Mouse (Mus musculus): ENCODE data around the gene Eif2b2. TPM values are rescaled to one million over a fixed set of nuclear protein-coding genes. Genes with fewer than 3 reads are reported as not detected.

Gene Eif2b2
- total and polyA plus RNA-seq, 3 experiments, result 94.9 to 143 (median 123) TPM

- Histone ChIP-seq H3K27me3 (replicated peaks) (peaks cover 97% of the 10 kb centered on the region), H3K9me3 (replicated peaks; ENCODE audit: low read length) (no peaks in the 10 kb centered on the region), H3K27ac (ENCODE audit: insufficient read depth, low read depth) (no peak overlapping the region), H3K4me2 (ENCODE audit: insufficient read depth, low read depth, poor library complexity, severe bottlenecking) (peak overlapping the region; percentile 58), H3K9ac (ENCODE audit: insufficient read depth, low read depth) (no peak overlapping the region; the same call in 1 of the 2 replicates), H3K4me3 (replicated peaks in 1 of 3; ENCODE audit: low read depth in 2 of 3, low read length in 2 of 3, poor library complexity in 1 of 3) (peak overlapping the region in 2 of 3 experiments; percentile 10 to 36), H3K4me1 (ENCODE audit: control insufficient read depth in 1 of 2, insufficient read depth in 2 of 2) (peaks cover 10 to 19% of the 10 kb centered on the region in 2 experiments), H3K36me3 (replicated peaks in 1 of 2; ENCODE audit: control insufficient read depth in 1 of 2, insufficient read depth in 1 of 2, low read length in 1 of 2) (no peaks in the 10 kb centered on the region), H3K79me2 (replicated peaks; ENCODE audit: control insufficient read depth, extremely low read depth, insufficient read depth, poor library complexity, severe bottlenecking) (no peaks in the 10 kb centered on the region)
- in situ Hi-C loops (cut with MboI; ENCODE audit: low pct_ligation_motif_present, low pct_unique_long_range_greater_than_20kb, low sequenced_read_pairs), result no loop called here
- TF ChIP-seq POLR2AphosphoS2 (IDR thresholded peaks at IDR 0.05; ENCODE audit: low read depth, low read length), result no peak
- no peak for TF ChIP-seq JUN (IDR thresholded peaks at IDR 0.05; ENCODE audit: insufficient read depth, low read depth, low read length)
- TF ChIP-seq EP300 (IDR thresholded peaks at IDR 0.05; ENCODE audit: low read length), result no peak
- TF ChIP-seq UBTF (IDR thresholded peaks at IDR 0.05; ENCODE audit: low read depth, low read length), result no peak
- no peak for TF ChIP-seq USF1 (IDR thresholded peaks at IDR 0.05; ENCODE audit: low read depth, low read length)
- no peak for TF ChIP-seq KAT2A (IDR thresholded peaks at IDR 0.05; ENCODE audit: insufficient replicate concordance, low read length)
- no peak for TF ChIP-seq MYC (IDR thresholded peaks at IDR 0.05; ENCODE audit: low read depth, low read length)
- dilution Hi-C loops (cut with MboI; ENCODE audit: extremely low pct_ligation_motif_present, extremely low pct_unique_long_range_greater_than_20kb, low sequenced_read_pairs), result no loop called here
- DNase-seq (ENCODE audit: extremely low read depth), result peak; percentile 35
Observed at GRCm38 (mm10) chr12:85176846-85177523, 42.3 kb upstream of the Eif2b2 start.

GRCm38 (mm10) chr12:85177740-85178239 lies 41.5 kb upstream of the Eif2b2 start, which contains the start of gene Pgf:
TSS of gene Pgf (minus strand) at chr12:85177790.
- no peak within 1 kb of the TSS; the same call in 1 of the 2 replicates for H3K9ac ChIP-seq (ENCODE audit: insufficient read depth, low read depth)
- peak within 1 kb of the TSS; percentile 58 for H3K4me2 ChIP-seq (ENCODE audit: insufficient read depth, low read depth, poor library complexity, severe bottlenecking)
- dilution Hi-C loops (cut with MboI; ENCODE audit: extremely low pct_ligation_motif_present, extremely low pct_unique_long_range_greater_than_20kb, low sequenced_read_pairs) (no loop called here), in situ Hi-C loops (cut with MboI; ENCODE audit: low pct_ligation_motif_present, low pct_unique_long_range_greater_than_20kb, low sequenced_read_pairs) (no loop called here)
- no peaks in the 10 kb centered on the region for H3K9me3 ChIP-seq (replicated peaks; ENCODE audit: low read length)
- H3K27me3 ChIP-seq (replicated peaks), result peaks cover 94% of the 10 kb centered on the region
- no peaks in the 10 kb centered on the region for H3K79me2 ChIP-seq (replicated peaks; ENCODE audit: control insufficient read depth, extremely low read depth, insufficient read depth, poor library complexity, severe bottlenecking)
- peaks cover 10 to 19% of the 10 kb centered on the region in 2 experiments for H3K4me1 ChIP-seq (ENCODE audit: control insufficient read depth in 1 of 2, insufficient read depth in 2 of 2)
- H3K4me3 ChIP-seq (replicated peaks in 1 of 3; ENCODE audit: low read depth in 2 of 3, low read length in 2 of 3, poor library complexity in 1 of 3), result peak within 1 kb of the TSS in 2 of 3 experiments; percentile 10 to 36
- DNase-seq (ENCODE audit: extremely low read depth), result no peak
- TF ChIP-seq JUN (IDR thresholded peaks at IDR 0.05; ENCODE audit: insufficient read depth, low read depth, low read length), result no peak
- no peak for TF ChIP-seq CHD1 (IDR thresholded peaks at IDR 0.05; ENCODE audit: low read depth, low read length)
- TF ChIP-seq CTCF (conservative IDR thresholded peaks at IDR 0.05 in 1 of 2, IDR thresholded peaks at IDR 0.05 in 1 of 2; ENCODE audit: low read depth in 2 of 2, low read length in 2 of 2), result no peak
- no peak for TF ChIP-seq MAX (IDR thresholded peaks at IDR 0.05; ENCODE audit: low read length)
- TF ChIP-seq BHLHE40 (IDR thresholded peaks at IDR 0.05; ENCODE audit: low read depth, low read length), result no peak
- no peak within 1 kb of the TSS for H3K27ac ChIP-seq (ENCODE audit: insufficient read depth, low read depth)
- H3K36me3 ChIP-seq (replicated peaks in 1 of 2; ENCODE audit: control insufficient read depth in 1 of 2, insufficient read depth in 1 of 2, low read length in 1 of 2), result no peaks in the 10 kb centered on the region

DNA sequence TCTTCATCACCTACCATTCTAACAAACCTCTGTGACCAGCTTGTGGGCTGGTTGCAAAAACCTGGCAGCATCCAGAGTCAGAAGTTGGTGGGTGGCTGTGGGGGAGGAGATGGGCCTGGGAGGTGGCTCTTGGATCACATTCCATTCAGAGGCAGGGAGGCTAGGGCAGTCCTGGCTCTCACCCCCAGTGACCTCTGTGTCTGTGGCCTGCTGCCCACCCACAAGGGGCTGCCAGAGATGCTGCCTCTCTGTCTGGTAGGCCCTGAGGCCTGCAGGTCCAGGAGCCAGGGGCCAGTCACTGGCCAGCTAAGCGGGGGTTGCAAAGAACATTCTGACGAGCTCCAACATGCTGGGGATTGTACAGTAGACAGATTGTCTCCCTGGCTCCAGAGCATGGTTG lies 41.0 kb upstream of the Eif2b2 start:
- Histone ChIP-seq H3K27ac (ENCODE audit: insufficient read depth, low read depth) (no peak overlapping the region), H3K9me3 (replicated peaks; ENCODE audit: low read length) (no peaks in the 10 kb centered on the region), H3K4me3 (replicated peaks in 1 of 3; ENCODE audit: low read depth in 2 of 3, low read length in 2 of 3, poor library complexity in 1 of 3) (no peak overlapping the region), H3K9ac (ENCODE audit: insufficient read depth, low read depth) (no peak overlapping the region), H3K36me3 (replicated peaks in 1 of 2; ENCODE audit: control insufficient read depth in 1 of 2, insufficient read depth in 1 of 2, low read length in 1 of 2) (no peaks in the 10 kb centered on the region), H3K4me1 (ENCODE audit: control insufficient read depth in 1 of 2, insufficient read depth in 2 of 2) (peaks cover 10 to 19% of the 10 kb centered on the region in 2 experiments), H3K27me3 (replicated peaks) (peaks cover 89% of the 10 kb centered on the region), H3K4me2 (ENCODE audit: insufficient read depth, low read depth, poor library complexity, severe bottlenecking) (no peak overlapping the region), H3K79me2 (replicated peaks; ENCODE audit: control insufficient read depth, extremely low read depth, insufficient read depth, poor library complexity, severe bottlenecking) (no peaks in the 10 kb centered on the region)
- dilution Hi-C loops (cut with MboI; ENCODE audit: extremely low pct_ligation_motif_present, extremely low pct_unique_long_range_greater_than_20kb, low sequenced_read_pairs) (no loop called here), in situ Hi-C loops (cut with MboI; ENCODE audit: low pct_ligation_motif_present, low pct_unique_long_range_greater_than_20kb, low sequenced_read_pairs) (no loop called here)
- TF ChIP-seq EP300 (IDR thresholded peaks at IDR 0.05; ENCODE audit: low read length) (no peak), USF1 (IDR thresholded peaks at IDR 0.05; ENCODE audit: low read depth, low read length) (no peak), BHLHE40 (IDR thresholded peaks at IDR 0.05; ENCODE audit: low read depth, low read length) (no peak), MYC (IDR thresholded peaks at IDR 0.05; ENCODE audit: low read depth, low read length) (no peak), RCOR1 (conservative IDR thresholded peaks at IDR 0.05; ENCODE audit: low read depth, low read length) (no peak), MEF2A (IDR thresholded peaks at IDR 0.05; ENCODE audit: borderline replicate concordance, low read depth, low read length) (no peak), RAD21 (IDR thresholded peaks at IDR 0.05; ENCODE audit: low read depth, low read length) (no peak), E2F4 (IDR thresholded peaks at IDR 0.05; ENCODE audit: insufficient replicate concordance, low read depth, low read length) (no peak), MXI1 (IDR thresholded peaks at IDR 0.05; ENCODE audit: low read depth, low read length) (no peak), ZMIZ1 (IDR thresholded peaks at IDR 0.05; ENCODE audit: low read depth, low read length) (no peak), TBP (conservative IDR thresholded peaks at IDR 0.05; ENCODE audit: low read depth, low read length) (no peak)
- DNase-seq (ENCODE audit: extremely low read depth), result no peak
